Mouse (Mus musculus) right cerebral cortex, adult 2 months (tissue): ENCODE data around the gene Adam15.

Experiments
- DNase-seq, 2 experiments: peaks; one replicate each; pipeline ENCODE4 v3.0.0; 2021 to 2022; ENCODE audit warnings: low spot score in 2 of 2

Adam15 gene

DNA sequence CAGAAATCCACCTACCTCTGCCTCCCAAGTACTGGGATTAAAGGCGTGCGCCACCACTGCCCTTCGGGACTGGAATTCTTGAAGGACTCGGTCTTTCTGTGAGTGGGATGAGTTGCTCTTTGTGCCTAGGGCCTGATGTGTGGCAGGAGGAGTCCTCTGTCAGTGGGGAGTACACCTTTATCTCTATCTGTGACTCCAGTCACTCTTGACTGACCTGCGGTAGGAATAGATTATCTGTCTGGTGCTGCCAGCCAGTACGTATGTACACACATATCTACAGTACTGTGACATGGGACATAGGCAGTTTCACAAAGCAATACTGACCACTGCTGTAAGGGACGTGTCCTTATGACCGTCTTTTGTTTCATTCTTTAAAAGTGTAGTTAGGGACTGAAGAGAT is 23.9 kb downstream of the Adam15 start:
- no peak for DNase-seq

DNA sequence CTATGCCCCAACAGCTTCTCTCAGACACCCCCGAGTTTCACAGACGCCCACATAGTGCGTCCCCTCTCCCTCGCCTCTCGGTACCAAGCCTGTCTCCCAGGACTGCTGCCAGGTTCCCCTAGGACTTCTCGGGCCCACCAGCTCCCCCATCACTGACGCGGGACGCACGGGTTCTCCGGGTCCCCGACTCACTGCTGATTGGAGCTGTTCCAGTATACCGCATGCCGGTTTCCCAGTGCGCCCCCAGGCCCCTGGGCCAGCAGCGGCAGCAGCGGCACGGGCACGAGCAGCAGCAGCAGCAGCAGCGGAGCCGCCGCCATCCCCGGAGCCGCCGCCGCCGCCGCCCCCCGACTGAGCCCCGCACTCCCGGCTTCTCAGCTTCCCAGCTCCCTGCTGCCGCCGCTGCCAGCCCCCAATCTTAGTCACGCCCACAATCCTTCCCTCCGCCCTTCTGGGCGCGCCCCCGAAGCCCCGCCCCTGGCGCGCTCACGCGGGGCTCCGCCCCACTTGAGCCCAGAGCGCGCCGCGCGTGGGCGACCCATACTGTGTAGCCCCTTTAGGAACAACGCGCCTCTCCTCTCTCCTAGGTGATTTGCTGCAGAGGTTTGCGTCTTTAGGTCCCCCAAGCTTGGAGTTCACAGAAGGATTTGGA is 27.2 kb downstream of the Adam15 start, which contains the start of gene Efna3:
TSS of gene Efna3 (minus strand) at position 452 of the 652 bp plus-strand sequence.
- peak; percentile 86 to 88 for DNase-seq

DNA sequence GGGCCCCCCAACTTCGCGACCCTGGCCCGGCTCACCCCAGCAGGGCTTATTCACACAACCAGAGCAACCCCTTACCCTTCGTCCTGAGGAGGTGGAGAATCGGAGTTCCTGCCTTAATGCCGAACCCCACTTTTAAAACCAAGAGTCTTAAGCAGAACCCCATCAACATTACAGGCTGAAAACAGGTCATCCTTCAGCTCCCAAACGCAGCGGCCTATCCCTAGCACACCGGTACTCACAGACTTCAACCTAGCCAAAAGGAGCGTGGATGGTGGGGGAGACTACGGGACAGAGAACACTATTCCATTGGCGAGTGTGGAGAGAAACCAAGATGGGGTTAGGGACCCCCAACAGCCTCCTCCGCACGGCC is 27.7 kb downstream of the Adam15 start:
- DNase-seq = peak in 1 of 2 experiments; percentile 46

DNA sequence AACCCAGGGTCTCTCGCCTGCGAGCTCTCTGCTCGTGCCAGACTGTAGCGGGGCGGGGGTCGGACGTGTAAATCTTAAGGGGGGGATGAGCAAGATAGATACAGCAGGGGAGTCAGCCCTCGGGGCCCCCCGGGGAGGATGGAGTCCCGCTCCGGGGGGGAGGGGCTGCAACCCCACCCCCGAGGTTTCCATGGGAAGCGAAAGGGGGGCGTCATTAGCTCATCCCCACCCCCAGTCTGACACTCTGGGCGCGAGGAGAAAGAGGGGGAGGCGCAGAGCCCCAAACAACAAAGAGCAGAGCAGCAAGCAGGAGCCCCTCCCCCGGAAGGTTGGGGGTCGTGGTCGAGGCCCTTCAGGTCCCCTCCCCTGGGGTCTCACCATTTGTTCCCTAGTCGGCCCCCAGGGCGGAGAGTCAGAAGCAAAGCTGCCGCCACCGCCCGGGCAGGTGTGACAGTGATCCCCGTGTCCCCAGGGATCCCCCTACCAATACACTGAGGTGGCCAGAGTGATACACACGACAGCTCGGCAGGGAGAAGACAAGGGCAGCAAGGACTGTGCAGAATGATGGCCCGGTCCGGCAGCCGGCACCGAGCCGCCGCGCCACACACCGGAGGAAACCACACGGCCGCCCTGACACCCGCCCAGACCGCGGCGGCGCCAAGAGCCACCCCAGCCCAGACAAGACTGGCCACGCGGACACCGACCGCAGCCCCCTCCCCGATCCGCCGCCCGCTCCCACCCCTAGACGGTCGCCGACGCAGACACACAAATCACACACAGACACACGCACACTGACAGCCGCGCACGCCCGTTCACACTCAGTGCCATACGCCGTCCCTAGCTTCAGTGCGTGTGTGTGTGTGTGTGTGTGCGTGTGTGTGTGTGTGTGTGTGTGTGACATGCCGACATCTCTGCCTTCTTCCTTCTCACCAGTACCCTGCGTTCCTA is 28.3 kb downstream of the Adam15 start:
- DNase-seq = peak; percentile 39 to 56

DNA sequence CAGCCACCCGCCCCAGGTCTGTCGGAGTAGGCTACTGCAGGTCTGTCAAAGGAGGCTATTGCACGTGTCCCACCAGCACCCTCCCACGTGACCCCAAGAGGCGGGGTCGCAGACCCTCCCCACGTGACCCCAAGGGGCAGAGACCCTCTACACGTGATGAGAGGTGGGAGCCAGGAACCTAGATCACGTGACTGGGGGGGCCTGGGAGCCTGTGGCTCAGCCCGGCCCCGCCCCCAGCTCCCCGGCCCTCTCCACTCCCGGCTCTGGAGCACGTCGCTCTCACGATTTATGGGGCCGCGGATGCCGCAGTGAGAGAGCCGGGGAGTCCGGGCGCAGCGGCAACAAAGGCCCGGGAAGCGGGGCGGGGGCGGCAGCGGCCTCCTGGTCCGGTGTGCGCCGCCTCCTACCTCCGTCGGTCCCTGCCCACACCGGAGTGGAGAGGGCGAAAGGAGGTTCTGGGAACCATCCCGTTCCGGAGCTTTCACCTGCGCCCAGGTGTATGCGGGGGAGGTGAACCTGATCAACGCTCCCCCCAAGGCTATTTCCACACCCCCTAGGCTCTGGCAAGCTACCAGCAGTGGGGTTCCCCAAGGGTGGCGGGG is 29.1 kb downstream of the Adam15 start:
- peak; percentile 45 to 55 for DNase-seq

DNA sequence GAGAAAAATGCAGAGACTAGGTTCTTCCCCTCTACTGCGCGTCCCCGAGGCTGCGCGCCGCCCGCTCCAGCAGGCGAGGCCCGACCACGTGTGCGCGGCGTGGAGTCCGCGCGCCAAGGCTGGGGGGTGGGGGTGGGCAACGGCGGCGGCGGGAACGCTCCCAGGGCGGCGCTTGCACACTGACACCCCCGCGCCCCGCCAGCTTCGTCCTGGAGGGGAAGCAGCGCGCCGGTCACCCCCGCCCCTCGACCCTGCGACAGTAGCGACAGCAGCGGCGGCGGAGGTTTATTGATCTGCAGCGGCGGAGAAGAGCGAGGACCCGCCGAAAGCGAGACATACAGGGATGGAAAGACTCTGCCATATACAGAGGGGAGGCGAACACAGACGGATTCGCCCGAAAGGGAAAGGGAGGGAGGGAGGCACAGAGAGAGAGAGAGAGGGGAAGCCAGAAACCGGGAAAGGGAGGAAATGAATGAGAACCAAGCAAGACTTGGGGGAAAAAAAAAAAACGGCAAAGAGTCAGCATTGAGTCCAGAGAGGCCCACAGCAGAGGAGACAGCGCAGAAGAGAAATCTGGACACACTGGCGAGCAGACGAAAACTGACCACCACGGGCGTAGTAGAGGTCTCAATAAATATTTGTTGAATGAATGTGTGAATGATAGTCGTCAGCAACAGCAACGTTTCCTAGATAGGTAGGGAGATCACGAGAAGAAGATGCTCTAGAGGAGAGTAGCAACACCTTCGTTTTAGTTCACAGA is 30.0 kb downstream of the Adam15 start:
- DNase-seq = peak in 1 of 2 experiments; percentile 61

DNA sequence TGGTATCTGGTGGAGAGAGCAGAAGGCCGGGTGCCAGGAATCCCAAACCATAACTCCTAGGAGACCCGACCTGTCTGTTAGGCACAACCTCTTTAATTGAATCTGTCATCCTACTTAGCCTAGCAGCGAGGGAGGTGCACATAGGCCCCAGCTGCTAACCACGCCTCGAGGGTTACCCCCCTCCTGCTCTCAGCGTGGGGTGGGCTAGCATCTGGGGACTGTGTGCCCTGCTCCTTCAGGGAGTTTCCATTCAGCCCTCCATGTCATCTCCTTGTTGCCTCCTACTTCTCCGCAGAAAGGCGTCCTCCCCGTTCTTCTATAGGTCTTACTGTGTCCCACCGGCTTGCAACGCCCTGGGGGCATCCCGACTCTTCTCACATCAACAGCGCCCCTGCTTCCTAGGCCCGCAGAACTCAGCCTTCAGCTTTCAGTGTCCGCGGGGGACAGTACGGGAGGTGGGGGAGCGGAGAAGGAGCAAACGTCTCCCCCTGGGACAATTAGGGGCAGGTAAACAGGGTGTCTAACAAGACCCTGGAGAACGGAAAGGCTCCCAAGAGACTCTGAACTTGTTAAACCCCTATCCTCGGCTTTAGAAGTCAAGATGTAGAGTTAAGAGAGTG is 30.7 kb downstream of the Adam15 start:
- DNase-seq = no peak

DNA sequence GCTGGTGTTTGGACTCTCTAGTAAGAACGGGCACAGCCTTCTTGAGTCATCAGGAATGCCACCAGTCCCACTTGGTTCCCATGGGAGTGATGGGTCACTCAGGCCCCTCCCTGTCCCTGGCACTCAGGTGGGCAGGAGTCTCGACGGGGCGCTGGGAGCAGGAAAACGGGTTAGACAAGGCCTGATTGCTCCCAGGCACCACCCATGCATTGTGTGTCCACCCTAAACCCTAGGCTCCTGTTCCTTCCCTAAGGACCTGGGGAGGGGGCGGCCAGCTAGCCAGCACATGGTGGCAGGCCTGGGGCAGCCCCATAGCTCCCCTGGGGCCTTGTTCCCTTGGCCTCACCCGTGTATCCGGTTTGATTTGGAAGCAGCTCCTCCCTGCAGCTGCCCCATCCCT is 31.5 kb downstream of the Adam15 start:
- DNase-seq = no peak

DNA sequence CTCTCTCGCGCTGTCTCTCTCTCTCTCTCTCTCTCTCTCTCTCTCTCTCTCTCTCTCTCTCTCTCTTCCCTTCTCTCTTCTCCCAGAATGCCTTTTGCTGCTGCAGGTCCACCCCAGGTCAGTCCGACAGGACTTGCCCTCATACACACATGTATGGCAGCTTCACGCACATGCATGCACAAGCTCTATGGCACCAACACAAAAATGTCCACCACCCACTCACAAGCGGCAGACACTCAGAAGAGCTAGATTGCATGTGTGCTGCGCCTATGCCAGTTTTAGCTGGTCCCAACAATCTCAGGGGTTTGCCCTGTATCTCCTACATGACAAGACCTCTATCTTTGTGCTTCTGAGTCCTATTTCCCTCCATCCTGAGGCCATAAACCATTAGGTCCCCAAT is 32.5 kb downstream of the Adam15 start:
- DNase-seq = peak in 1 of 2 experiments; percentile 49

DNA sequence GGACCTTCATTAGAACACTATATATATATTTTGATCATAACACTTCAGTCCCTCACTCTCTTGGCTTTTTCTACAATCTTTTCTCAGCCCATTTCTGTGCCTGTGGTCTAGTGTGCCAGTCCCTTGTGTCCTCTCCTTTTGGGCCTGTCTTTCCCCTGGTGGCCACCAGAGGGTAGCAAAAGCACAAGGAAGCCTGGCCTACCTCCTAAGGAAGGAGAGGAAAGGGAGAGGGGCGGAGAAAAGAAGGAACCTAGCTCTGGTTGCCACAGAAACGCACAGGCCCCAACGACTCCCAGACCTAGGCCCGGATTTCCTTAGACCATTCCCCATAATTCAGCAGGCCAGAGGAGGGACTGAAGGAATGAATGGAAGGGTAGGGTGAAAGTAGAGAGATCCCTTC is 33.0 kb downstream of the Adam15 start:
- peak; percentile 95 for DNase-seq

DNA sequence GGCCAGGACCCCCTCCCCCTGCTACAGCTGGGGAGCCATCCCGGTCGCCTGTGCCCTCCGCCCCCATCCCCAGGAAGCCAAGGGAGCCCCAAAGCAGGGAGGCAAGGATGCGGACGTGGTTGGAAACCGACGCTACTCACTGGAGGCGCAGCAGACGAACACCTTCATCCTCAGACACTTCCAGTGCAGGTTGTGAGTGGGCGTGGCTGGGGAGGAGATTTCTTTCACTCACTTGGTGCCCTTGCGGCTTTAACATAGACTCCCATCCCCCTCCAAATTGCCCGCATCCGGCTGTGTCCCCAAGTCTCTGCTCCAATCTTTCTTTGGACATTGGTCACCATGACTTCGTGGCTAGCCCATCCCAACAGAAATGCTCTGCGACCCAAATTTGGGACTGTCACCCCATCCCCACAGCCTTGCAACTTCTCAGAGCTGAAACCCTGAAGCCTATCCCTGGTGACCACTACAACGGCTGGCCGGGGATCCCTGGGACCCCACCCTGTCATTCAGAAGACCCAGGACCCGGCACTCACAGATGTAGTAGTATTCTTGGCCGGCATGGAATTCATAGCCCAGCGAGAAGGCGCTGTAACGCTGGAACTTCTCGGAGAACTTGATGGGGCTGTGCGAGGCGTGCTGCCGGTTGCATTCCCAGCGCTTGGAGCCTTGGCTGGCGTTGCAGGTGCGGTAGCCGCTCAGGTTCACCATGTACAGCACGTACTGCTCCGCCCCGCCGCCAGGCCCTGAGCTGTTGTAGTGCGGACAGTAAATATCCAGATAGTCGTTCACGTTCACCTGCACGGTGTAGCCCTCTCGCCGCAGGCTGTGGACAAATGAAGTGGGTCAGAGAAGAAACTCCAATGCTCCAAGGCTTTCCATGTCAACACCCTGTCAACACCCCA is 33.6 kb downstream of the Adam15 start:
- no peak for DNase-seq

DNA sequence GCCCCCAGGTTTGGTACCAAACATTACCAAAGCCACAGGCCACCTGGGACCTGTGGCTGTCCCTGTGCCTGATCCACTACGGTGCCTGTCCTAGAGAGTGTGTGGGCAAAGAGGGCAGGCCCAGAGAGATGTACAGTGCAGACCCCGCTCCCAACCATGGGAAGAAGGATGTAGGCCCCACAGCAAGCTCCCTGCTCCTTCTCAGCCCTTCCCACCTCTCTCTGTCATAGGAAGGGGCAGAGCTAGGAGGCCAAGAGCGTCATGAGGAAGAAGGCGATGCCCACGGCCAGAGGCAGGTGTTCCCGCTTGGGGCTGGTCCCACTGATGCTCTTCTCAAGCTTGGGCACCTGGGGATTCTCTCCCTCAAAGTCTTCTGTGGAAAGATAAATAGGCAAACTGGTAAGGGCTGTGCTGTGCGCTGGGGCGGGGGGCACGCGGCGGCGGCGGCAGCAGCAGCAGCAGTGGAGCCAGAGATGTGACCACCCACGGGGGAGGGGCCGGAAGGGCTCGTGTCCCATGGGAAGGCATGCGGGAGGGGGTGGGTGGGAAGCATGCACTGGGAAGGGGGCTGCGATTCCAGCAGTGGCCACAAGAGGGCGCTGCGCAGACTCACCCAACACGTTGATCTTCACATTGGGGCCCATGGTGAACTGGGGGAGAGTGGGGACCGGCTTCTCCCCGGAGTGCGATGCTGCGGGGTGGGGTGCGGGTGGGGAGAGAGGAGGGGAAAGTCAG is 34.4 kb downstream of the Adam15 start:
- DNase-seq = peak; percentile 85

DNA sequence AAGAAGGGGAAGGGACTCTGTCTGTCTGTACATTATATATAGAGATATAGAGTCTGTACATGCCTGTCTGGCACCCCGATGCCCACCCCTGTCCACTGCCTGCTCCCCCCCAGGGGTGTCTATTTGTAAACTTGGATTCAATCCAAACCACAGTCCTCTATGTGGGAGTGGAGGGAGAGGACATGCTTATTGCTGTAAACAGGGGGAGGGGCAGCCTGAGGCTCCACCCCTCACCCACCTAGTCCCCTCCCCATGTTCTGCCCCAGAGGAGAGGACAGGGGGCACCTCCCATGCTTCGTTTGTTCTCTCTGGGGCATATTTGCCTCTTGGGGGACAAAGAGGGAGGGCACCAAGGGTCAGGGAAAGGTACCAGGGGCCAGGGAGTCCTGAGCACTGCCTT is 35.0 kb downstream of the Adam15 start:
- no peak for DNase-seq

DNA sequence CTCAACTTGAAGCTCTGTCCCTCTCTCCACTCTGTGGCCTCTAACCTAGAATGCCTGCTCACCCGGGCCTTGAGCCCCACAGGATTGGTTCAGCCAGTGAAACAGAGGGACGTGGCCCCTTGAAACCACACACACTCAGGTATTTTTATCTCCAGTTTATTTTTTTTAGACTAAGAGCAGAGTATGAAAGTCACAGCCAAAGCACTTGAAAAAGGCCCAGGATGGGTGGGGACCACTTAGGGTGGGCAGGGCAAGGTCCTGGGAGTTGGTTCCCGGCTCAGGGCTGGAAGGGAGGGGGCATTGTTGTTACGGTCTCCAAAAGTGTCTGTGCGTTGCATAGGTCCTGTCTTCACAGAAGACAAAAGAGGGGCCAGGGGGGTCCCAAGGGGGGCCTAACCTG is 35.5 kb downstream of the Adam15 start:
- DNase-seq = no peak

DNA sequence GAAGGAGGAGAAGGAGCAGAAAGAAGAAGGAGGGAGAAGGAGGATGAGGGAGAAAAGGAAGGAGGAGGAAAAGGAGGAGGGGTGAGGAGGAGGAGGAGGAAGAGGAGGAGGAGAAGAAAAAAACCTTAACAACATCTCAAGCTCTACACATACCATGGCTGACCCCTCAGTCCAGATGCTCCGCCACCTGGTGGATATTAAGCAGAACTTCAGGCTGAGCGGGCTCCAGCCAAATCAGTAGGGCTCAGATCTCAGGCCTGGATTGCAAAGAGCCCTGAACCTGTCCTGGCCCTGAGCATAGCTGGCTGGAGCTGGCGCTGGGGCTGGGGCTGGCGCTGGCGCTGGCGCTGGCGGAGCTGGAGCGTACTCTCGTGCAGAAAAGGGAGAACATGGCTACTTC is 41.7 kb downstream of the Adam15 start:
- DNase-seq = peak; percentile 53 to 68

DNA sequence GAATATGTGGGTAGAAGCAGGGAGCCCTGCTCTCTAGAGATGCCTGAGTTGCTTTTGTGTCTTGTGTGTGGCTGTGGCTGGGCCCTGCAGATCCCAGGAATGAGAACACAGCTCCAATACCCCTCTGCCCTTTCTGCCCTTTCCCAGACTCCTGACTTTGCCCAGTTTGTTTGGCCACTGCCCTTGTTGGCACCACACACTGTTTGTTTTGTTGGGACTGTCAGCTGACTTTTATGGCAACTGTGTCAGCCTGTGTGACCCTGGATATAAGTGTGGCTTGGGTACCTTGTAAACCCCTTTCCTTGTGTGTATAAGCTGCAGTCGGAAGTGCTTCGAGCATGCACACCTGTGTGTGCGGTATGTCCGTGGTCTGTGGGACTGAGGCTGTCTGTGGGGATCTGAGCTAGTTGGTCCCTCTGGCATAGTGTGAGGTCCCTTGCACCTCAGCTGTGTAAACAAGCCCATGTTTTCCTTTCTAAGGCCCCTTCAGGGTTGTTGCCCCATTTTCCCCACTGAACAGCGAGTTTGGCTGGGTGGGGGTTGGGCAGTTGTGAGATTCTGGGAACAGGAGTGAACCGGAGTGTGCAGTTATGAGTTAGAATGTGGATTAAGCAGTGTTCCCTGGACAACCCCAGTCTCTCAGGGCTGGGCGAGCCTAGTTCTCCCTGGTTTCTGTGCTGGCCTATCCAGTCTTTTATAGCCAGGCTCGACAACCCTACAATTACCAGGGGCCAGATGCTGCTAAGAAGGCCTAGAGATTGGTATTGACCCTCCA is 44.1 kb downstream of the Adam15 start:
- no peak for DNase-seq

DNA sequence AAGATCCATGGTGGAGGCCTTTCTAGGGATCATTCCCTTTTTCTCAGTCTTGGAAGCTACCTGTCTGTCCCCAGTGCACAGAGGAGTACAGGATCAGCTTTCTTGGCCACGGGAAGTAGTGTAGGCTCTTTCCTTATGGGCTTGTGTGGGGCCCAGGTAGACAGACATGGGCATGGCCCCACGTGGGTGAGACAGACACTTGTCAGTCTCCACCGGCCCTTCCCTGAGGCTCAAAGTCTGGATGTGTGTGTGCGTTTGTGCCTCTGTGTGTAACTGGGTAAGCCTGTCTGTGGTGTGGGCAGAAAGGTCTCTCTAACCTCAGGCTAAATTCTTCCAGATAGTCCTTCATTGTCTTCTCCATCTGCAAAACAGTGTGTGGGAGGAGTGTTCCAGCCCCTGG is 44.7 kb downstream of the Adam15 start:
- no peak for DNase-seq

DNA sequence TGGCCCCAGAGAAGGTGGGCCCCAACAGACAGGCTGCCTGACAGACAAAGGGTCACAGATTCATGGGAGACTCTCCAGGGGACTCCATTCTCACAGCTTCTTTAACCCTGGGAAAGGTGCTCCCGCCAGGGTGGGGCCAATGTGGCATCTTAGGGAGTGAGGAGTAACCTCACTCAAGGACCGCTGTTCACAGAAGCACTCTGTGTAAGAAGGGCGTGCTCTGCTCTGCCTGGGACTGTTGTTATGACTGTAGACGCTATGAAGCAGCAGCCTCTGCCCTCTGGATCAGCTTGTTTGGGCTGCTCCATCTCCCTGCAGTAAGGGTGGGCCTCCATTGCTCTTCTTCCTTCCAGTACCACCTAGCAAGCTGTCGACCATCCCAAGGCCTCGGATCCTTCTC is 45.4 kb downstream of the Adam15 start:
- DNase-seq = no peak

DNA sequence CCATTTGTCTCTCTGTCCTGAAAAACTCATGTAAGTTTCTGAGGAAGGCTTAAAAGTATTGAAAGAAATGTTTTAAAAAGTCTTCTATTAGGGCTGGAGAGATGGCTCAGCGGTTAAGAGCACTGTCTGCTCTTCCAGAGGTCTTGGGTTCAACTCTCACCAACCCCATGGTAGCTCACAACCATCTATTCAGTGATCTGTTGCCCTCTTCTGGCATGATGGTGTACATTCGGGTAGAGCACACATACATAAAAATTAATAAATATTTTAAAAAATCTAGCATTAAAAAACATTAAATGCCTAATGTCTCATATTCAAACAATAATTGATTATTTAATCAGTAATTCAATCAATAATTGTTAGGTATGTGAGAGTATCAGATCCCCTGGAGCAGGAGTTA is 49.3 kb downstream of the Adam15 start:
- no peak for DNase-seq
